Mouse (Mus musculus): ENCODE data around the gene Cebpzos.

Cebpzos gene

GRCm38 (mm10) chr17:78916369-78916813, at the start of gene Cebpzos:
Gene Cebpzos (plus strand): TSS chr17:78916500.
- peak; percentile 92 for DNase-seq (ENCODE audit: low spot score)

DNA sequence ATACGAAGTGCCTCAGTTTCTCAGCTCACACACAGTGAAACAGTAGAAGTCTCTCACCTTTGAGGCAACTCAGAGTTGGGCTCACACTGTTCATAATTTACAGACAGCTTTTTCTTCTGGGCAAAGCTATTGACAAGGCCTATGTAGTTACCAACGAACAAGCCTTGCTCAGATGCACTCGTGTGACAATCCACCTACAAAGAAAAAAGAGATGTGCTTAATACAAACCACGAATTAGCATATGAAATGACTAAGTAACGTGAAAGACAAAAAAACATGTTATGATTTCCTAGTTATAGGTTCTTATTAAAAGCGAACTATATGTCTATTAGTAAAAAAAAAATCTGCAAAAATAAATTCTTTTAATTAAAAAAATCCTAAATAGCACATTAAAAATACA, 42.4 kb upstream of the Cebpzos start:
- no peak for DNase-seq (ENCODE audit: low spot score)

- DNase-seq (ENCODE audit: low spot score): no peak
Observed at GRCm38 (mm10) chr17:78881878-78882304, 34.4 kb upstream of the Cebpzos start.

- peak; percentile 84 for DNase-seq (ENCODE audit: low spot score)
Observed at GRCm38 (mm10) chr17:78882401-78883112, 33.7 kb upstream of the Cebpzos start, which contains the start of gene Eif2ak2. Gene Eif2ak2 (minus strand): TSS chr17:78882573.

GRCm38 (mm10) chr17:78883291-78883690, 33.0 kb upstream of the Cebpzos start:
- no peak for DNase-seq (ENCODE audit: low spot score)

GRCm38 (mm10) chr17:78885286-78886065, 30.8 kb upstream of the Cebpzos start:
- DNase-seq (ENCODE audit: low spot score): no peak

DNA sequence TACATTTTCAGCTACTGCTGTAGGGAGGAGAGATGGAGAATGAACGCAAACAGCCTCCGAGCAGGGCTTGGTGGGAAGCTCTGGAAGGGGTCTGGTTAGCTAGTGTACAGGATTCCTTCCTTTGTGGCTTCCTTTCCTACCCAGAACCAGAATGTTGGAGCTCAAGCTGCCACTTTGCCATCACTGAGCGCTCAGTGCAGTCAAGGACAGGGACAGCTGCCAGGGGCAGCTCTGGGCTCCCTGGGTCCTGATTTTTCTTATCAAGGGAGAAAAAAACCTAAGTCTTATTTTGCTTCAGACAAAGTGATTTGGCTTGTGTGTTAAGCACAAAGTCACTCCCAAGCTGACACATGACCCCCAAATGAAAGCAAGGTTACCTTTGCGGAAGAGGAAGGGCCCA, 27.7 kb upstream of the Cebpzos start:
- no peak for DNase-seq (ENCODE audit: low spot score)

DNA sequence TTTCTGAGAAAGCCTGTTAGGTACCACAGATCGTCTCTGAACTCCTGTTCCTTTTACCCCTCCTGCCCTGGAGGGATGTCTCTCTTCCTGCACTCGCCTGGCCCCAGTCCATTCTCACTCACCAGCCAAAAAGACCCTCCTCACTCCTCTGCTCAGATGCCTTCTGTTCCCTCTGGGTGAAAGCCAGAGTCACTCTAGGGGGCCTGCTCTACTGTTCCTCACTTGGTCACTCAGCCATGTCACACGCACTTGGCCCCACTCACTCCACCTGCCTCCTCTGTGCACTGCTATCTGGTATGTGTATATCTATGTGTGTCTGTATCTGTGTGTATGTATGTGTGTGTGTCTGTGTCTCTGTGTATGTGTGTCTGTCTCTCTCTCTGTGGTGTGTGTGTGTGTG, 27.1 kb upstream of the Cebpzos start:
- no peak for DNase-seq (ENCODE audit: low spot score)

- no peak for DNase-seq (ENCODE audit: low spot score)
Observed at GRCm38 (mm10) chr17:78891020-78891419, 25.3 kb upstream of the Cebpzos start.

- no peak for DNase-seq (ENCODE audit: low spot score)
Observed at GRCm38 (mm10) chr17:78894991-78895390, 21.3 kb upstream of the Cebpzos start.

DNA sequence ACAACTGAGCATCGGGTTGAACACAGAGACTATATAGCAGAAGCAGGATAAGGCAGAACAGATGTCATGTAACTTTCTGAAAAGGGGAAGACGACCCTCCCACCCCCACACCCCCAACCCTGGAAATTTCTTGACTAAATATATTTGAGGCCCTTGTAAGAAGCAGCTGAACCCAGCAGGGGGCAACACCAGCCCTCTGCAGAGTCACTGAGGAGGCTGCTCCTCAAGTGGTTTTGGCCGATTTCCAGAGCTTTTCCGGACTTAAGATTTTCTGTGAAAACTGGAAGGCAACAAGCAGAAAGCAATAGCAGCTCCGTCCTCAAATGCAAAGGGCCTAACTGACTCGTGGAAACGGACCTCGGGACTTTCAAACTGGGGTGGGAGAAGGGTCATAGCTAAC, 20.9 kb upstream of the Cebpzos start:
- DNase-seq (ENCODE audit: low spot score): peak; percentile 56

DNA sequence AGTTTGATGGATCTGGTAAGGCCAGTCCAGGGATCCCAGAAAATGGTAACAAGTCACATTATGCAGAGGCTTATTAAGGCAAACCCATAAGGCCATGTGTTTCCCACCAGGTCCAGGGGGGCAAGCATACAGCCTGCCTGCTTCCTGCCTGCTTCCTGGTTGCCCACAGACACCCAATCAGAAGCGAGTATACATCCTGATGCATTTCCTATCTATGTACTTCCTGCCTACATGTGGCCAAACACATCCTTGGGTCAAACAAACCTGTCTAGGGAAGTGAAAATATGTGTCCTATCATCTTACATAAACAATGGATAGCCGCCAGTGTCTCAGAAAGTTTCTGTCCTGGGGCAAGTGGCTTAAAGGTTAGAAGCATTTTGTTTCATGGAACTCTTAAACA, 13.1 kb upstream of the Cebpzos start:
- no peak for DNase-seq (ENCODE audit: low spot score)

DNA sequence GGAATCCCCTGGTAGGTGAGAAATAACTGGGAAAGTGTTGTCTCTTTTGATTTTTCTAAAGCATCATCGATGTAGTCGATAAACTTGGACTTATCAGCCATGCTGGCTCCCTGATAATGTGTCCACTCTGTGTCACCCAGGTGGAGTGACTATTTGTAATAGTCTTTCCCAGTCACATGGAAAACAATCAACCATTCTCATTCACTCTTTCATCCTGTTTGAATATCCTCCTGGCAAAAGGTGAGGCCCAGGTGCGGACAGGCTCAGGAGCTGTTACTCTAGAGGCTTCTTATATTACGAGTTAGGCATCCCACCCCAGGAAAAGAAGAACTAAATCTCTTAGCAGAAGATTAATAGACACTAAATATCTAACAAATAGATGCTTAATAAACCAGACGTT, 9.4 kb upstream of the Cebpzos start, which contains the start of gene Sult6b1:
Gene Sult6b1 (minus strand): TSS at position 101 of the 400 bp plus-strand sequence.
- no peak for DNase-seq (ENCODE audit: low spot score)

DNA sequence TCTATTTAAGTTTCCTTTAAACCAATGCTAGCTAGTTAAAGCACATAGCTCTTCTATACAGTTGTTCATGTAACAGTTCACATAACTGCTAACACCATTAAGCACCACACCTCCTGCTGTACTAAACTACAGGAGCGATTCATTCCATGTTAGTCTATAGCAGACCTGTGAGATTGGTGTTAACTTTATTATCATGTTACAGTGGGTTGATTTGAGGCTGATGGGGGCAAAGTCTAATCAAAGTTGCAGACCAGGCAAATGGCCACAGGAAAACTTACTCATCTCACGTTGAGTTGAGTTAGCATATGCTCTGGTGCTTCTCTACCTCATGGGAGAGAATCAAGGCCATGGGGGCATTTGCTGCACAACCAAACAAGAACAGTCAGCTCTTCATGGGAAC, 6.9 kb upstream of the Cebpzos start:
- DNase-seq (ENCODE audit: low spot score): no peak

GRCm38 (mm10) chr17:78912861-78913281, 3.4 kb upstream of the Cebpzos start:
- peak; percentile 71 for DNase-seq (ENCODE audit: low spot score)

GRCm38 (mm10) chr17:78913921-78914320, 2.4 kb upstream of the Cebpzos start:
- no peak for DNase-seq (ENCODE audit: low spot score)

GRCm38 (mm10) chr17:78915772-78916171, 528 bp upstream of the Cebpzos start:
- DNase-seq (ENCODE audit: low spot score): peak; percentile 36

DNA sequence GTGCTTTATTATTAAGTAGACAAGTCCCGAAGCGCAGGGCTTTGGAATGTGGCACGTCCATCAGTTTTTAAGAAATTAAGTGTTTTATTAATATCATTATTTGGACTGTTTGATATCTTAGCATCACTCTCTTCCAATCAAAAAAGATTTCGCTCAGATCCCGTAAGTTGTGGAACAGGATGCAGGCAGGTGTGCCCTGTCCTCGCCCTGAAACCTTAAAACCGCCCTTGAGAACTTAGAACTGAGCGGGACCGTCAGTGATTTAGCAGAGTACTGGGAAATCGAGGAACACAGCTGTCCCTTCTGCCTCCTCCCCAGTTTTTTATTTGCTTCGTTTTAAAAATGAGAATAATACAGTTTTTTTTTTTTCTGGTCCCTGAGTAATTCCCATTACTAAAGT, 599 bp downstream of the Cebpzos start:
- no peak for DNase-seq (ENCODE audit: low spot score)

- no peak for DNase-seq (ENCODE audit: low spot score)
Observed at GRCm38 (mm10) chr17:78917696-78918095, 1.4 kb downstream of the Cebpzos start.

DNA sequence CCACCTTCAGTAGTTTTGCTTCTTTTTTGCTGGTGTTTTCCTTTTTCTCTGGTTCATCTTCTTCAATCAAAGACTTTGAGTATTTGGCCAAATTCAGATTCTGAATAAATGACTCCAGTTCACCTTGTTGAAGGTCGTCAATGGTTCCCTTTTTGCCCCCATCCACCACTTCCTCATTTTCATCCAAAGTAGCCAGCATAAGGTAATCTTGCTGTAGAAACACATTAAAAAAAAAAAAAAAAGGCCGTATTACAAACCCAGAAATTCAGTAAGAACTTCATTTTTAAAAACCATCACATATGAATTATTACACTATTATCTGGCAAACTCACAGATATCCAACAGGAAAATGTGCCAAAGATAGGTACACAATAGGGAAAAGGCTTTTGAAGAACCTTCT, 19.6 kb downstream of the Cebpzos start:
- no peak for DNase-seq (ENCODE audit: low spot score)

GRCm38 (mm10) chr17:78936466-78937228, 20.3 kb downstream of the Cebpzos start, which contains the start of the genes Cebpz and Ndufaf7:
Gene Cebpz (minus strand): TSS chr17:78937066.
Gene Ndufaf7 (plus strand): TSS chr17:78937136.
- DNase-seq (ENCODE audit: low spot score): peak; percentile 100

- no peak for DNase-seq (ENCODE audit: low spot score)
Observed at GRCm38 (mm10) chr17:78937229-78937853, 21.0 kb downstream of the Cebpzos start.

Data from embryo, embryonic 10.5 days (tissue).